Mouse (Mus musculus): Measurements from ENCODE around the gene Sdad1. TPM values are rescaled to one million over a fixed set of nuclear protein-coding genes. Genes with fewer than 3 reads are reported as not detected.

The Sdad1 gene
- polyA plus RNA-seq, 1 experiment: 6.1 TPM

DNA sequence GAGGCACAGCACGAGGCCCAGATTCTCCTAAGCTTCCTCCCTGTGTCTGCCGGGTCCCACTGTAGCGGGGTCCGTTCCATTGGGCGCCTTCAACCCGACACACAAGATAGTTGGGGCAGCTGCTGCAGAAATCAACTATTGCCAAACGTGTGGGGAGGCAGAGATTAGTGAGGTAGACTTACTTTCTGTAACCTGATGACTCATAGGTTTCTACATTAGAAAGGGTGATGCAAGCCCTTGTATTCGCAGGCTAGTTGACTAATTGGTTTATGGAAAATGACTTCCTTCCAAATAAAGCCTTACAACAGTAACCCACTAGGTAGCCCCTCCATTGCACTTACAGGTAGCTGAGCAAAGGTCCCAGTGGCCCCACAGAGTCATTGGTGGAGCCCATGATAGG is 47.6 kb downstream of the Sdad1 start:
- Histone ChIP-seq H3K4me1 (ENCODE audit: control insufficient read depth, insufficient read depth, low read length) (no peaks in the 10 kb centered on the region), H3K4me3 (ENCODE audit: insufficient read depth, low read depth, low read length) (no peak overlapping the region), H3K27ac (ENCODE audit: insufficient read depth, low read depth, low read length) (no peak overlapping the region), H3K27me3 (replicated peaks; ENCODE audit: control insufficient read depth, insufficient read depth, low read length) (no peaks in the 10 kb centered on the region), H3K36me3 (ENCODE audit: control insufficient read depth, insufficient read depth, low read length) (no peaks in the 10 kb centered on the region)
- no peak for TF ChIP-seq CTCF (conservative IDR thresholded peaks at IDR 0.05; ENCODE audit: insufficient read depth, insufficient read length, low read depth, low read length)
- no peak for TF ChIP-seq POLR2A (IDR thresholded peaks at IDR 0.05; ENCODE audit: low read depth, low read length)
- 84% methylated on average over 8 of the region's 8 CpGs for WGBS
- DNase-seq: no peak

DNA sequence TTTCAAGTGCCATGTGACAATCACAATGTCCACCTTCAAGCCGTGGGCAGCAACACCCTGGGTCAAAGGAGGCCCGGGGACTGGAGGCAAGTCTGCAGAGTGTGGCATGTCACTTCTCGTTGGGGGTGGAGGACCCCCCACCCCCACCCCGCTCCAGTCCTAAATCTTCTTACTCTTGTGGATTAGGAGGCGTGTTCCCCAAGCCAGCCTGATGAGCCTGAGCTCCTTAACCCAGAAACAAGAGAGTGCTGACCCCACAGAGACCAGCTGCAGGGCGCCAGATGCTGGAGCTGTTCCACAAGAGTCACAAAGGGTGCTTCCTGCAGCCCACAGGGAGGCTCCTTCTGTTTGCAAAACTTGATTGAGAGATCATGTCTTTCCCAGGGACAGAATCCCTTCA is 54.1 kb downstream of the Sdad1 start, which contains the start of gene Ppef2:
TSS of gene Ppef2 (minus strand) at position 61 of the 400 bp plus-strand sequence.
- Histone ChIP-seq H3K4me3 (ENCODE audit: insufficient read depth, low read depth, low read length) (no peak within 1 kb of the TSS), H3K27ac (ENCODE audit: insufficient read depth, low read depth, low read length) (no peak within 1 kb of the TSS), H3K27me3 (replicated peaks; ENCODE audit: control insufficient read depth, insufficient read depth, low read length) (no peaks in the 10 kb centered on the region), H3K36me3 (ENCODE audit: control insufficient read depth, insufficient read depth, low read length) (no peaks in the 10 kb centered on the region), H3K4me1 (ENCODE audit: control insufficient read depth, insufficient read depth, low read length) (no peaks in the 10 kb centered on the region; the same call in 1 of the 2 replicates)
- WGBS: 48% methylated on average over 6 of the region's 6 CpGs
- TF ChIP-seq POLR2A (IDR thresholded peaks at IDR 0.05; ENCODE audit: low read depth, low read length) (no peak), CTCF (conservative IDR thresholded peaks at IDR 0.05; ENCODE audit: insufficient read depth, insufficient read length, low read depth, low read length) (no peak)
- no peak for DNase-seq

DNA sequence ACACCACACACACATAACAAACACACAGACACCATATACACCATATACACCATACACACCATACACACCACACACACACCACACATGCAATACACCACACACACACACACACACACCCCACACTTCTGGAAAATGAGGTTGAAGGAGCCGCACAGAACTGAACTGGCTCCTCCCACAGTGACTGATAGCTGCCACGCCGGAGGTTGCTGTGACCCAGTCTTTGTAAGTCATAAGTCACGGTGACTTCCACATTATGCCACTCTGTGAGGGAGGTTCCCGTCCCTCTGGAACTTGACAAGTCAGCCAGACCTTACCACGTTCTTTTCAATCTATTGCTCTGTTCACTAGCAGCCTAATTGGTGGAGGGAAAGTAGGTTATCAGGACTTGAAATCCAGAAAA is 55.8 kb downstream of the Sdad1 start:
- no peak for TF ChIP-seq CTCF (conservative IDR thresholded peaks at IDR 0.05; ENCODE audit: insufficient read depth, insufficient read length, low read depth, low read length)
- TF ChIP-seq POLR2A (IDR thresholded peaks at IDR 0.05; ENCODE audit: low read depth, low read length): no peak
- Histone ChIP-seq H3K36me3 (ENCODE audit: control insufficient read depth, insufficient read depth, low read length) (no peaks in the 10 kb centered on the region), H3K4me3 (ENCODE audit: insufficient read depth, low read depth, low read length) (no peak overlapping the region), H3K27ac (ENCODE audit: insufficient read depth, low read depth, low read length) (no peak overlapping the region), H3K27me3 (replicated peaks; ENCODE audit: control insufficient read depth, insufficient read depth, low read length) (no peaks in the 10 kb centered on the region), H3K4me1 (ENCODE audit: control insufficient read depth, insufficient read depth, low read length) (no peaks in the 10 kb centered on the region; the same call in 1 of the 2 replicates)
- WGBS: 55% methylated on average over 6 of the region's 6 CpGs
- no peak for DNase-seq

DNA sequence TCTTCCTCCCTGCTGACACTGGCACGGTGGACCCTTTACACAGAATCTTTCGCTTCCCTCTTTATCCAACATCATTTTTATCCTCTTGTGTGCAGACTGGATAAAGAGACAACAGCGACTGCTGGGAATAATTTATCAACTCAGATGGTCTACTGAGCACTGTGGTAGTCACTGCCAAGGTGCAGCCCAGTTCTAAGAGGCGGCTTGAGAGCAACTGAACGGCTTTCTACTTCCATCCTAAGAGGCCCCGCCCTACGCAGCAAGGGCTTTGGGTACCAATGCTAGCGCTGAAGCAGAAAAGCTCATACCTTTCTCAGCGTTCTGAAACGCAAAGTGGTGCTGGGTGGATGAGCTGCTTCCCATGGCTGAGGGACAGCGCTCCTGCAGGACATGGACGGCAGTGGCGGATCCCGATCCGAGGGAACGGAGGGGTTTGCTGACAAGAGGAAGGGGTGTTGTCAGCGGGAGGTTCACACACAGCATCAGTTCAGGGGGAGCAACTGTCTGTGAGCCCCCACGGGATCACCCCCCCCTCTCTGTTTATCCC is 57.4 kb downstream of the Sdad1 start:
- no peak for TF ChIP-seq POLR2A (IDR thresholded peaks at IDR 0.05; ENCODE audit: low read depth, low read length)
- no peak for TF ChIP-seq CTCF (conservative IDR thresholded peaks at IDR 0.05; ENCODE audit: insufficient read depth, insufficient read length, low read depth, low read length)
- DNase-seq: no peak
- no peaks in the 10 kb centered on the region for H3K27me3 ChIP-seq (replicated peaks; ENCODE audit: control insufficient read depth, insufficient read depth, low read length)
- no peaks in the 10 kb centered on the region; the same call in 1 of the 2 replicates for H3K4me1 ChIP-seq (ENCODE audit: control insufficient read depth, insufficient read depth, low read length)
- no peaks in the 10 kb centered on the region for H3K36me3 ChIP-seq (ENCODE audit: control insufficient read depth, insufficient read depth, low read length)
- no peak overlapping the region for H3K27ac ChIP-seq (ENCODE audit: insufficient read depth, low read depth, low read length)
- 38% methylated on average over 18 of the region's 18 CpGs for WGBS
- no peak overlapping the region for H3K4me3 ChIP-seq (ENCODE audit: insufficient read depth, low read depth, low read length)

DNA sequence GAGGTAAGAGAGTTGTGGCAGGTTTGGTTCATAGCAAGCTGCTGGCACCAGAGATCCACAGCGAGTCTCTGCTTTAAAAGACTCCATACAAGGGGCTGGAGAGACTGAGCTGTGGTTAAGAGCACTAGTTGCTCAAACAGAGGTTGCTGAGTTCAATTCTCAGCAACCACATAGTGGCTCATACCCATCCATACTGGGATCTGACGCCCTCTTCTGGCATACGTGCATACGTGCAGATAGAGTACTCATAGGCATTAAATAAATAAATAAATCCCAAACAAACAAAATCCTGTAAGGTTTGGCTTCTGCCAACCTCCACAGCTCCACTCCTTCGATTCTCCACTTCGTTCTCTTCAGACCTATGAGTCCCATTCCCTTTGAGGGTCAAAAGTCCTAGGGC is 58.2 kb downstream of the Sdad1 start:
- H3K36me3 ChIP-seq (ENCODE audit: control insufficient read depth, insufficient read depth, low read length): no peaks in the 10 kb centered on the region
- no peaks in the 10 kb centered on the region for H3K27me3 ChIP-seq (replicated peaks; ENCODE audit: control insufficient read depth, insufficient read depth, low read length)
- H3K27ac ChIP-seq (ENCODE audit: insufficient read depth, low read depth, low read length): no peak overlapping the region
- TF ChIP-seq CTCF (conservative IDR thresholded peaks at IDR 0.05; ENCODE audit: insufficient read depth, insufficient read length, low read depth, low read length): no peak
- TF ChIP-seq POLR2A (IDR thresholded peaks at IDR 0.05; ENCODE audit: low read depth, low read length): no peak
- no peaks in the 10 kb centered on the region for H3K4me1 ChIP-seq (ENCODE audit: control insufficient read depth, insufficient read depth, low read length)
- 91% methylated on average over 6 of the region's 6 CpGs for WGBS
- H3K4me3 ChIP-seq (ENCODE audit: insufficient read depth, low read depth, low read length): no peak overlapping the region
- no peak for DNase-seq

DNA sequence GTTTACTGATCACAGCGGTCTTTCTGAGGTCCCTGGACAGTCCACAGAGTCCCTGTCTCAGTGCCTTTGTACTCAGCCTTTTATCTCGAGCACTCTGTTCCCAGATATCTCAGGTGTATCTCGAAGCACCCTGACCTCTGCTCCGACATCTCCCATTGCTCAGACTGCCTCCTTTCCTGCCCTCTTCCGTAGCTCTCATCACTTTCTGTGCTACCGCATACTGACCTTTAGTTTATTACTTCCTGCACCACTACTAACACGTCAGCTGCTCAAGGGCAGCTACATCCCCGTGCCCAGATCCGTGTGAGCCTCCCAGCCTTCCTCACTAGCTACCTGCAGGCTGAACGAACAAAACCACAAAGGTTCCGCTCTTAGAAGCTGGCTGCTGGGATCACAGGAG is 61.7 kb downstream of the Sdad1 start:
- TF ChIP-seq POLR2A (IDR thresholded peaks at IDR 0.05; ENCODE audit: low read depth, low read length): no peak
- no peak for TF ChIP-seq CTCF (conservative IDR thresholded peaks at IDR 0.05; ENCODE audit: insufficient read depth, insufficient read length, low read depth, low read length)
- 72% methylated on average over 11 of the region's 11 CpGs for WGBS
- Histone ChIP-seq H3K36me3 (ENCODE audit: control insufficient read depth, insufficient read depth, low read length) (no peaks in the 10 kb centered on the region), H3K4me1 (ENCODE audit: control insufficient read depth, insufficient read depth, low read length) (no peaks in the 10 kb centered on the region), H3K4me3 (ENCODE audit: insufficient read depth, low read depth, low read length) (no peak overlapping the region), H3K27me3 (replicated peaks; ENCODE audit: control insufficient read depth, insufficient read depth, low read length) (no peaks in the 10 kb centered on the region), H3K27ac (ENCODE audit: insufficient read depth, low read depth, low read length) (no peak overlapping the region)
- DNase-seq: no peak

DNA sequence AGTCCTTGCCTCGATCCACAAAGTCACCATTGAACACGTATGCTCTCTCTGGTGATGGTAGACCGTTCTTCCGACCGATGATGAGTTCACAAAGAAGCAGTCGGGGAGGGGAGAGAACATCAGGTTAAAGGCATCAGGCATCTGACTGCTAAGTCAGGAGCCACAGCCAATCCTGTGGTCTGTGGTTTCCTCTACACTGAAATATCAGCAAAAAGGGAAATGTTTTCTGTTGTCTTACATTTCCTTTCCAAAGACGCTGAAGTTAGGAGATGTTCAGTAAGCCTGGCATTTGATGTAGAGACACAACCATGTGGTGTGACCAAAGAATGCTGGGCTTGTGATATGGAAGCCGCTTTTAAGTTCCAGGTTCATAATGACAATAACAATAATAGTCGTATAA is 64.8 kb downstream of the Sdad1 start:
- no peaks in the 10 kb centered on the region for H3K36me3 ChIP-seq (ENCODE audit: control insufficient read depth, insufficient read depth, low read length)
- H3K27ac ChIP-seq (ENCODE audit: insufficient read depth, low read depth, low read length): no peak overlapping the region
- 86% methylated on average over 9 of the region's 9 CpGs for WGBS
- no peaks in the 10 kb centered on the region for H3K4me1 ChIP-seq (ENCODE audit: control insufficient read depth, insufficient read depth, low read length)
- H3K27me3 ChIP-seq (replicated peaks; ENCODE audit: control insufficient read depth, insufficient read depth, low read length): no peaks in the 10 kb centered on the region
- DNase-seq: no peak
- no peak for TF ChIP-seq POLR2A (IDR thresholded peaks at IDR 0.05; ENCODE audit: low read depth, low read length)
- no peak for TF ChIP-seq CTCF (conservative IDR thresholded peaks at IDR 0.05; ENCODE audit: insufficient read depth, insufficient read length, low read depth, low read length)
- no peak overlapping the region for H3K4me3 ChIP-seq (ENCODE audit: insufficient read depth, low read depth, low read length)
